Mouse (Mus musculus) thymus, adult 2 months (tissue): ENCODE results near the gene Prpmp5.
"Not testable (repeated sequence)": the region's sequence is repeated elsewhere in the genome, so short reads cannot be mapped to it uniquely, and the experiment has no call there.

ENCODE experiments used
- CTCF ChIP-seq: fragments of 200-500 bp; IDR thresholded peaks from 2 replicates; pipeline ENCODE4 v1.5.1; 2012; ENCODE audit warnings: mild to moderate bottlenecking, control low read depth, low read length, moderate library complexity, borderline replicate concordance; ENCODE audit not compliant: control insufficient read depth, poor library complexity, insufficient read depth; ENCODE audit errors: extremely low read depth
- POLR2A ChIP-seq: fragments of 200-500 bp; IDR thresholded peaks from 2 replicates; pipeline ENCODE4 v1.6.1; 2012; ENCODE audit warnings: mild to moderate bottlenecking, low read length, control low read depth, moderate library complexity; ENCODE audit not compliant: control insufficient read depth, poor library complexity, insufficient read depth; ENCODE audit errors: extremely low read depth

DNA sequence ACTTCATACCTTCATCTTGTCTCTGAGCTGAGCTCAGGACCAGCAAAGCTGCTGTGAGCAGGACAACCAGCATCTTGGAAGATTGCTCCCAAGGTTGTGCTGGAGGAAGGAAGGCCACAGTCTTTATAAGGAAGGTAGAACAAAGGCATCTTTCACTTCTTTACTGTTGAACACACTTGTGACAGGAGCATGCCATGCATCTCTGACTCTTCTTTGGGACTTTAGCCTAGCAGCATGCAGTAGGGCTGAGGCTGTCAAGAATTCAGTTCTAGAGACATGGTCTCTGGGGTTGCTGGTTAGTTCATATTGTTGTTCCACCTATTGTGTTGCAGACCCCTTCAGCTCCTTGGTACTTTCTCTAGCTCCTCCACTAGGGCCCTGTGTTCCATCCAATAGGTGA, at the start of gene Prpmp5:
- TF ChIP-seq POLR2A, CTCF: not testable (repeated sequence)
